Mouse (Mus musculus): ENCODE results near the gene 2210016F16Rik. TPM values are rescaled to one million over a fixed set of nuclear protein-coding genes. Genes with fewer than 3 reads are reported as not detected.
"Not testable (repeated sequence)": the region's sequence is repeated elsewhere in the genome, so short reads cannot be mapped to it uniquely, and the experiment has no call there.

The 2210016F16Rik gene
- polyA plus RNA-seq, 1 experiment from 2014 or later: 27.6 TPM

GRCm38 (mm10) chr13:58367641-58368040 lies 17.4 kb downstream of the 2210016F16Rik start:
- H3K27me3 ChIP-seq (ENCODE audit: control insufficient read depth, insufficient read depth, low read length): no peaks in the 10 kb centered on the region
- no peak for ATAC-seq (replicated peaks; ENCODE audit: low FRiP score)
- H3K4me1 ChIP-seq (replicated peaks; ENCODE audit: control insufficient read depth, insufficient read depth, low read length): no peaks in the 10 kb centered on the region
- 86% methylated on average over 1 of the region's 1 CpGs for WGBS
- no peak overlapping the region for H3K4me3 ChIP-seq (ENCODE audit: low read depth, low read length)
- H3K36me3 ChIP-seq (ENCODE audit: control insufficient read depth, insufficient read depth, low read length): no peaks in the 10 kb centered on the region
- H3K27ac ChIP-seq (ENCODE audit: low read depth, low read length): no peak overlapping the region
- H3K9ac ChIP-seq (ENCODE audit: low read length): no peak overlapping the region
- H3K9me3 ChIP-seq (ENCODE audit: control insufficient read depth, low read length): no peaks in the 10 kb centered on the region
- no peak for DNase-seq (ENCODE audit: low spot score)
- no peak overlapping the region for H3K4me2 ChIP-seq (ENCODE audit: low read depth, low read length, severe bottlenecking)

- 91% methylated on average over 3 of the region's 3 CpGs for WGBS
- no peak for ATAC-seq (replicated peaks; ENCODE audit: low FRiP score)
- H3K9ac ChIP-seq (ENCODE audit: low read length): no peak overlapping the region
- H3K36me3 ChIP-seq (ENCODE audit: control insufficient read depth, insufficient read depth, low read length): no peaks in the 10 kb centered on the region
- no peak overlapping the region for H3K27ac ChIP-seq (ENCODE audit: low read depth, low read length)
- no peaks in the 10 kb centered on the region for H3K27me3 ChIP-seq (ENCODE audit: control insufficient read depth, insufficient read depth, low read length)
- H3K4me3 ChIP-seq (ENCODE audit: low read depth, low read length): no peak overlapping the region
- no peaks in the 10 kb centered on the region for H3K4me1 ChIP-seq (replicated peaks; ENCODE audit: control insufficient read depth, insufficient read depth, low read length)
- no peaks in the 10 kb centered on the region for H3K9me3 ChIP-seq (ENCODE audit: control insufficient read depth, low read length)
- H3K4me2 ChIP-seq (ENCODE audit: low read depth, low read length, severe bottlenecking): no peak overlapping the region
- DNase-seq (ENCODE audit: low spot score): no peak
Observed at GRCm38 (mm10) chr13:58366373-58366772, 18.7 kb downstream of the 2210016F16Rik start.

GRCm38 (mm10) chr13:58365179-58365578 lies 19.8 kb downstream of the 2210016F16Rik start:
- not testable (repeated sequence) for ATAC-seq (replicated peaks; ENCODE audit: low FRiP score); H3K27me3 ChIP-seq (ENCODE audit: control insufficient read depth, insufficient read depth, low read length); H3K4me2 ChIP-seq (ENCODE audit: low read depth, low read length, severe bottlenecking); H3K4me3 ChIP-seq (ENCODE audit: low read depth, low read length); H3K9ac ChIP-seq (ENCODE audit: low read length); H3K9me3 ChIP-seq (ENCODE audit: control insufficient read depth, low read length); H3K36me3 ChIP-seq (ENCODE audit: control insufficient read depth, insufficient read depth, low read length); H3K27ac ChIP-seq (ENCODE audit: low read depth, low read length); H3K4me1 ChIP-seq (replicated peaks; ENCODE audit: control insufficient read depth, insufficient read depth, low read length); DNase-seq (ENCODE audit: low spot score)
- 80% methylated on average over 8 of the region's 8 CpGs for WGBS

- Histone ChIP-seq H3K4me3 (ENCODE audit: low read depth, low read length) (no peak overlapping the region), H3K27ac (ENCODE audit: low read depth, low read length) (no peak overlapping the region), H3K4me2 (ENCODE audit: low read depth, low read length, severe bottlenecking) (no peak overlapping the region), H3K9ac (ENCODE audit: low read length) (no peak overlapping the region), H3K27me3 (ENCODE audit: control insufficient read depth, insufficient read depth, low read length) (no peaks in the 10 kb centered on the region), H3K9me3 (ENCODE audit: control insufficient read depth, low read length) (no peaks in the 10 kb centered on the region), H3K4me1 (replicated peaks; ENCODE audit: control insufficient read depth, insufficient read depth, low read length) (no peaks in the 10 kb centered on the region), H3K36me3 (ENCODE audit: control insufficient read depth, insufficient read depth, low read length) (no peaks in the 10 kb centered on the region)
- DNase-seq (ENCODE audit: low spot score): no peak
- no peak for ATAC-seq (replicated peaks; ENCODE audit: low FRiP score)
- 79% methylated on average over 8 of the region's 8 CpGs for WGBS
Observed at GRCm38 (mm10) chr13:58364353-58365175, 20.5 kb downstream of the 2210016F16Rik start.

GRCm38 (mm10) chr13:58359304-58359653 lies 25.7 kb downstream of the 2210016F16Rik start:
- Histone ChIP-seq H3K9ac (ENCODE audit: low read length) (no peak overlapping the region), H3K4me1 (replicated peaks; ENCODE audit: control insufficient read depth, insufficient read depth, low read length) (no peaks in the 10 kb centered on the region), H3K27ac (ENCODE audit: low read depth, low read length) (no peak overlapping the region), H3K9me3 (ENCODE audit: control insufficient read depth, low read length) (no peaks in the 10 kb centered on the region), H3K27me3 (ENCODE audit: control insufficient read depth, insufficient read depth, low read length) (no peaks in the 10 kb centered on the region), H3K36me3 (ENCODE audit: control insufficient read depth, insufficient read depth, low read length) (no peaks in the 10 kb centered on the region), H3K4me3 (ENCODE audit: low read depth, low read length) (peak overlapping the region; percentile 64), H3K4me2 (ENCODE audit: low read depth, low read length, severe bottlenecking) (peak overlapping the region; percentile 87)
- ATAC-seq (replicated peaks; ENCODE audit: low FRiP score) (no peak; the same call in 1 of the 2 replicates), DNase-seq (ENCODE audit: low spot score) (no peak)
- 4% methylated on average over 7 of the region's 7 CpGs for WGBS

GRCm38 (mm10) chr13:58358629-58359303 lies 26.3 kb downstream of the 2210016F16Rik start, which contains the start of gene Kif27:
TSS of gene Kif27 (minus strand) at chr13:58359122.
- no peaks in the 10 kb centered on the region for H3K9me3 ChIP-seq (ENCODE audit: control insufficient read depth, low read length)
- H3K36me3 ChIP-seq (ENCODE audit: control insufficient read depth, insufficient read depth, low read length): no peaks in the 10 kb centered on the region
- DNase-seq (ENCODE audit: low spot score) (peak; percentile 94), ATAC-seq (replicated peaks; ENCODE audit: low FRiP score) (peak; percentile 96)
- H3K27me3 ChIP-seq (ENCODE audit: control insufficient read depth, insufficient read depth, low read length): no peaks in the 10 kb centered on the region
- H3K9ac ChIP-seq (ENCODE audit: low read length): peak within 1 kb of the TSS; percentile 62
- H3K4me3 ChIP-seq (ENCODE audit: low read depth, low read length): peak within 1 kb of the TSS; percentile 64
- no peaks in the 10 kb centered on the region for H3K4me1 ChIP-seq (replicated peaks; ENCODE audit: control insufficient read depth, insufficient read depth, low read length)
- WGBS: under 1% methylated on average over 67 of the region's 85 CpGs
- H3K27ac ChIP-seq (ENCODE audit: low read depth, low read length): no peak within 1 kb of the TSS
- peak within 1 kb of the TSS; percentile 87 for H3K4me2 ChIP-seq (ENCODE audit: low read depth, low read length, severe bottlenecking)

- Histone ChIP-seq H3K4me2 (ENCODE audit: low read depth, low read length, severe bottlenecking) (no peak overlapping the region), H3K27me3 (ENCODE audit: control insufficient read depth, insufficient read depth, low read length) (no peaks in the 10 kb centered on the region), H3K4me3 (ENCODE audit: low read depth, low read length) (no peak overlapping the region), H3K27ac (ENCODE audit: low read depth, low read length) (no peak overlapping the region), H3K9ac (ENCODE audit: low read length) (no peak overlapping the region), H3K9me3 (ENCODE audit: control insufficient read depth, low read length) (no peaks in the 10 kb centered on the region), H3K36me3 (ENCODE audit: control insufficient read depth, insufficient read depth, low read length) (no peaks in the 10 kb centered on the region), H3K4me1 (replicated peaks; ENCODE audit: control insufficient read depth, insufficient read depth, low read length) (no peaks in the 10 kb centered on the region)
- DNase-seq (ENCODE audit: low spot score): no peak
- ATAC-seq (replicated peaks; ENCODE audit: low FRiP score): no peak
Observed at GRCm38 (mm10) chr13:58352996-58353395, 32.0 kb downstream of the 2210016F16Rik start.

GRCm38 (mm10) chr13:58350606-58351005 lies 34.4 kb downstream of the 2210016F16Rik start:
- Histone ChIP-seq H3K9ac (ENCODE audit: low read length) (no peak overlapping the region), H3K27ac (ENCODE audit: low read depth, low read length) (no peak overlapping the region), H3K4me2 (ENCODE audit: low read depth, low read length, severe bottlenecking) (no peak overlapping the region), H3K4me3 (ENCODE audit: low read depth, low read length) (no peak overlapping the region), H3K9me3 (ENCODE audit: control insufficient read depth, low read length) (no peaks in the 10 kb centered on the region), H3K4me1 (replicated peaks; ENCODE audit: control insufficient read depth, insufficient read depth, low read length) (no peaks in the 10 kb centered on the region), H3K36me3 (ENCODE audit: control insufficient read depth, insufficient read depth, low read length) (no peaks in the 10 kb centered on the region), H3K27me3 (ENCODE audit: control insufficient read depth, insufficient read depth, low read length) (no peaks in the 10 kb centered on the region)
- ATAC-seq (replicated peaks; ENCODE audit: low FRiP score): no peak
- no peak for DNase-seq (ENCODE audit: low spot score)
- WGBS: 70% methylated on average over 4 of the region's 4 CpGs

Data from forebrain, embryonic 11.5 days (tissue).